Mouse (Mus musculus) intestine, embryonic 15.5 days (tissue): Measurements from ENCODE around the gene Hmbs. TPM values are rescaled to one million over a fixed set of nuclear protein-coding genes. Genes with fewer than 3 reads are reported as not detected.
A peak's percentile ranks its signal among the peaks of the same experiment; 100 is the strongest.
"Not testable (repeated sequence)": the region's sequence is repeated elsewhere in the genome, so short reads cannot be mapped to it uniquely, and the experiment has no call there.

ENCODE experiments used
- ATAC-seq: fragments of 200-750 bp; cut with Nextera tagmentation; 2 replicates; pipeline ENCODE4 v1.8.0; 2017; ENCODE audit warnings: moderate TSS enrichment, moderate library complexity
- H3K27ac ChIP-seq: fragments of 300-500 bp; sonication (generic); 2 replicates; pipeline ENCODE4 v1.5.1; 2015; ENCODE audit warnings: mild to moderate bottlenecking, inconsistent platforms
- H3K27me3 ChIP-seq: fragments of 300-500 bp; sonication (generic); replicated peaks from 2 replicates; pipeline ENCODE4 v1.6.1; 2015; ENCODE audit warnings: inconsistent platforms
- H3K36me3 ChIP-seq: fragments of 300-500 bp; sonication (generic); 2 replicates; pipeline ENCODE4 v1.6.1; 2015; ENCODE audit warnings: inconsistent platforms
- H3K4me1 ChIP-seq: fragments of 300-500 bp; sonication (generic); replicated peaks from 2 replicates; pipeline ENCODE4 v1.6.1; 2015; ENCODE audit warnings: inconsistent platforms
- H3K4me2 ChIP-seq: fragments of 300-500 bp; sonication (generic); replicated peaks from 2 replicates; pipeline ENCODE4 v1.6.1; 2015; ENCODE audit warnings: mild to moderate bottlenecking, inconsistent platforms
- H3K4me3 ChIP-seq: fragments of 300-500 bp; sonication (generic); replicated peaks from 2 replicates; pipeline ENCODE4 v1.5.1; 2015; ENCODE audit warnings: inconsistent platforms
- H3K9ac ChIP-seq: fragments of 300-500 bp; sonication (generic); 2 replicates; pipeline ENCODE4 v1.6.1; 2015; ENCODE audit warnings: inconsistent platforms
- H3K9me3 ChIP-seq: fragments of 300-500 bp; sonication (generic); 2 replicates; pipeline ENCODE4 v1.6.1; 2016; ENCODE audit warnings: inconsistent platforms
- WGBS: fragments of 180-500 bp; shearing (Covaris S2); methylation state at CpG from one replicate; pipeline ENCODE4 v1.1.7; 2015; 5-methylcytosine and 5-hydroxymethylcytosine counted together
- polyA plus RNA-seq: library from polyadenylated mRNA; unstranded; fragments of >200 nt; fragmentation: Nextera tagmentation; extraction: Ambion mirVana; gene quantifications from 2 replicates; pipeline ENCODE4 v1.2.1, GENCODE M21; 2015

The Hmbs gene
- 128 and 141 TPM in 2 replicates for polyA plus RNA-seq

DNA sequence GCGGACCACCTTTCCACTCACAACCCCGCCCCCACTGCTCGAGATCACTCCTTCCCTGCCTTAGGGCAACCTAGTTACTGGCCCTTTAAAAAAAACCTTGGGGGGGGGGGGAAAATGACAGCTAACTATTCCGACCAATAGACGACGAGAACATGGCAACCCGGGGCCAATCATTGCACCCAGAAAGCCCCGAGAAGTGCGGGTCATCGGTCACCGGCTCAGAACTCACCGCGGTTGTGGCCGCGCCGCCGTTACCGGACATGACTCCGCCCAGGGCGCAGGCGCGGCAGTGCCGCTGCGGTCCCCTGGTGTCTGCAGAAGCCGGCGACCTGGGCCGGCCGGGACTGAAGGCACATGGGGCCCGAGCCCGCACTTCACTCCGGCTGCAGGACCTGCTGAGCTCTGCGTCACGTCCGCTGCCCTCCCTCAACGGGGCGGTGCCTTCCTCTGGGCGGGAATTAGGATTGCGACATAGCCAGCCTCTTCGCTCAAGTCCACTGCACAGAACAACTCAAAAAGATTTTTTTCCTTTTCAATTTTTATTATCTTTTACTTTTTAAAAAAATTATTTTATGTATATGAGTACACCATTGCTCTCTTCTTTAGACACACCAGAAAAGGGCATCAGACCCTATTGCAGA, at the start of gene Hmbs:
TSS of gene Hmbs (minus strand) at position 448 of the 641 bp plus-strand sequence.
- peaks cover 30% of the 10 kb centered on the region for H3K36me3 ChIP-seq

DNA sequence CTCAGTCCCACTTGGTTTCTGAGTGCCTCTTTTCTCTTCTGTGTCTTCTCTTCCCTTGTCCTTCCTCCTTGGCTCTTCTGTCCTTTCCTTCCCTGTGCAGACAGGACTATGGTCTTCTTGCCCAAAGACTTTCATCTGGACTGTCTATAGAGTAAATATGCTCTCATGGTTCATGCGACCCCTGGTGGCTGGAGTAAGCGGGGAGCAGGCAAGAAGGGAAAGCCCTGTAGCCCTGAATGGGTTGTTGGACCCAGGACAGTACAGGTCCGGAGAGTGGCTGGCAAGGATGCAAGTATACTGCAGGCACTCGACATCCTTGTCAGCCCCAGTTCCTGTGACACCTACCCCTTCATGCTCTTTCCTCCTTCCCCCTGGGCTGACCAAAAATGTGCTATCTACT, 47.4 kb upstream of the Hmbs start:
- no peaks in the 10 kb centered on the region for H3K9me3 ChIP-seq
- peaks cover 37% of the 10 kb centered on the region for H3K36me3 ChIP-seq
- peak; percentile 63; the same call in 1 of the 2 replicates for ATAC-seq
- no peak overlapping the region for H3K4me2 ChIP-seq
- no peak overlapping the region for H3K27ac ChIP-seq
- 32% methylated on average over 4 of the region's 4 CpGs for WGBS
- H3K27me3 ChIP-seq = no peaks in the 10 kb centered on the region
- no peaks in the 10 kb centered on the region for H3K4me1 ChIP-seq
- no peak overlapping the region for H3K9ac ChIP-seq
- no peak overlapping the region for H3K4me3 ChIP-seq

More for the DNA sequence above, at the start of gene Hmbs:
- WGBS = under 1% methylated on average over 39 of the region's 39 CpGs
- Histone ChIP-seq H3K27ac (peak within 1 kb of the TSS; percentile 99), H3K9ac (peak within 1 kb of the TSS; percentile 92), H3K4me1 (peaks cover 13% of the 10 kb centered on the region), H3K4me3 (peak within 1 kb of the TSS; percentile 83), H3K9me3 (no peaks in the 10 kb centered on the region), H3K4me2 (peak within 1 kb of the TSS; percentile 72), H3K27me3 (no peaks in the 10 kb centered on the region)
- peak; percentile 97 for ATAC-seq

DNA sequence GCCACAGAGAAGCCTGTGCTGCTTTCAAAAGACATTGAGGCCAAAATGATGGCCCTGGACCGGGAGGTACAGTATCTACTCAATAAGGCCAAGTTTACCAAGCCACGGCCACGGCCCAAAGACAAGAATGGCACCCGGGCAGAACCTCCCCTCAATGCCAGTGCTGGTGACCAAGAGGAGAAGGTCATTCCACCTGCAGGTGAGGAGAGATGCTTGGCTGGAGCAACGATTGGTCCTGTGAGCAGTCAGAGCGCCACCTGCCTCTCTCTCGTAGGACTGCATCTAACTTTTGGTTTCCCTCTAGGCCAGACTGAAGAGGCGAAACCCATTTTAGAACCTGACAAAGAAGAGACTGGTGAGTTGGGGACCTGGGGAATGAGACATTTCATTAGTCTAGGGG, 45.2 kb upstream of the Hmbs start:
- Histone ChIP-seq H3K36me3 (peaks cover 46% of the 10 kb centered on the region), H3K4me2 (no peak overlapping the region), H3K27ac (no peak overlapping the region), H3K4me1 (no peaks in the 10 kb centered on the region), H3K4me3 (no peak overlapping the region), H3K9ac (no peak overlapping the region), H3K9me3 (no peaks in the 10 kb centered on the region), H3K27me3 (no peaks in the 10 kb centered on the region)
- no peak for ATAC-seq
- 59% methylated on average over 8 of the region's 8 CpGs for WGBS

DNA sequence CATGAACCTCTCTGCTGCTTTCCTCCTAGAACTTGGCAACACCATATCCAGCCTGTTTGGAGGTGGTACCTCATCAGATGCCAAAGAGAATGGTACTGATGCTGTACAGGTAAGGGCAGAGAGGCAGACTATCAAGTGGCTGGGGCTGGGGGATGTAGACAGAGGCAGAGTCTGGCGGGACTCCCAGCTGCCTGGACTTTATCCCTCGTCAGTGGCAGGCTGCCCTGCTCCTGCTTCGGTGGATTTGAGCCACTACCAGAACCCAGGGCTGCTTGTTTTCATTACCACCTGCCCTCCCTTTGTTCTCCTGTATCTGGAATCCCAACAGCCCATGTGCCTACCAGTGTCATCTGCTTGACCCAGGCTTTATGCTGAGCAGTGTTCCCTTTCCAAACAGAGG, 43.2 kb upstream of the Hmbs start:
- H3K27me3 ChIP-seq = no peaks in the 10 kb centered on the region
- H3K4me3 ChIP-seq = no peak overlapping the region
- no peaks in the 10 kb centered on the region for H3K9me3 ChIP-seq
- H3K4me1 ChIP-seq = no peaks in the 10 kb centered on the region
- 81% methylated on average over 3 of the region's 3 CpGs for WGBS
- no peak overlapping the region for H3K9ac ChIP-seq
- H3K27ac ChIP-seq = no peak overlapping the region
- peaks cover 63% of the 10 kb centered on the region for H3K36me3 ChIP-seq
- H3K4me2 ChIP-seq = no peak overlapping the region
- no peak for ATAC-seq

DNA sequence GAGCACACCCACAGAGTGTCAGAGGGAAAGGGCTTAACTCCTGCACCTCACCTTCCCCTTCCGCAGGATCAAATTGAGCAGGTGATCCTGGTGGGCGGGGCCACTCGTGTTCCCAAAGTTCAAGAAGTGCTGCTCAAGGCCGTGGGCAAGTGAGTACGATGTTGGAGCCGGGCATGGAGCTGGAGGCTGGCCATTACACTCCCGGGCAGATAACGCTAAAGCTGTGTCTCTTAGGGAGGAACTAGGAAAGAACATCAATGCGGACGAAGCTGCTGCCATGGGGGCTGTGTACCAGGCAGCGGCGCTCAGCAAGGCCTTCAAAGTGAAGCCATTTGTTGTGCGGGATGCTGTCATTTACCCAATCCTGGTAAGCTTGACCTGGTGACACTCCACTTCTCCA, 40.6 kb upstream of the Hmbs start:
- WGBS = 88% methylated on average over 13 of the region's 13 CpGs
- no peak overlapping the region for H3K27ac ChIP-seq
- no peak overlapping the region for H3K4me3 ChIP-seq
- no peaks in the 10 kb centered on the region for H3K27me3 ChIP-seq
- no peak for ATAC-seq
- peaks cover 14% of the 10 kb centered on the region for H3K4me1 ChIP-seq
- no peaks in the 10 kb centered on the region for H3K9me3 ChIP-seq
- peaks cover 55% of the 10 kb centered on the region for H3K36me3 ChIP-seq
- no peak overlapping the region for H3K4me2 ChIP-seq
- no peak overlapping the region for H3K9ac ChIP-seq

DNA sequence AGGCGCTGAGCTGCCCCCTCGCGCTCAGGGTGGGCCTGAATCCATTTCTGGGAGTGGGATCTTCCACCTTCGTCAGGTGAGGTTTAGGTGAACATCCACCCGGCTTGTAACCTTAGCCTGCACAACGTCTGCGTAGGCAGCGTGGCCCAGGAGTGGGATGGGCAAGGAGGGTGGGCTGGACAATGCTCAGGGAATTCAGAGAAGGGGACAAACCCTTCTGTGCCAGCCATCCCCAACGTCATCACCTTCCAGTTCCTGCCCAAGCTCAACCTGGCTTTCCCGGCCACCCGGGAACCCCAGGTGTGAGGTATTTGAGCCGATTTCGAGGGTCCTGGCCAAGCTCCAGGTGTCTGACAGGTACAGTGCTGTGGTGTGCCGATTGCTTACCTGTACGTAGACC, 35.8 kb upstream of the Hmbs start:
- 5% methylated on average over 15 of the region's 15 CpGs for WGBS

DNA sequence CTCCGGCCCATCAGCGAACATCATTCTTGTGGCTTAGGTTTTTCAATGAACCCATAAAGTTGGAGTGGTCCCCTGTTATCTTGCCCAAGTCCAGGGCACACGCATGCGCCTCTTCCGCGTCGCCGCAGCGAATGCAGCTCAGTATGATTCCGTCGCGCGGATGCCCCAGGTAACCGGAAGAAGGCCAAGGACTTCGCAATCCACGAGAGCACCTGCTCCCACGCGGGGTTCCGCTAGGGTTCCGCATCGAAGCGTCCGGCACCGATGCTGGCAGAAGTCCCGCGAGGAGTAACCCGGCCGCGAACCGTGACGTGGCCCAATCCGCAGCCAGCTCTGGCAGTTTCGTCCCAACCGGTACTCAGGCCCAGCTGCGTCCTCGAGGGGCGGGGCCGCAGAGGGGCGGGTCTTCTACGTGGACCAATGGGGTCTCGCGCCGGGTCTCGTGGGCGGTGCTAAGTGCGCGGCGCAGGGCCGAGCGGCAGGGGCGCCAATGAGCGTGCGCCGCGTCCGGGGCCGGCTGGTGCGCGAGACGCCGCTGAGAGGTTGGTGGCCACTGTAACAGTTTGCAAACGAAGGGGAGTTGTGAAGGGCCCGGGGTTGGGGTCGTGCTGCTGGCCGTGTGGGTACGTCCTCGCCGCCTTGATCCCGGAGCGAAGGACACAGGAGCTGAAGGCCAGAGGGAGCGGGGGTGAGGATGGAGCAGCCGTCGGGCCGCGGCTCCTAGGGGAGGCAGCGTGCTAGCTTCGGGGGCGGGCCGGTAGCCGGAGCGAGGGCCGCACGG, 35.2 kb upstream of the Hmbs start, which contains the start of gene Hyou1:
TSS of gene Hyou1 (plus strand) at position 437 of the 781 bp plus-strand sequence.
- no peaks in the 10 kb centered on the region for H3K27me3 ChIP-seq
- peaks cover 14% of the 10 kb centered on the region for H3K4me1 ChIP-seq
- H3K4me3 ChIP-seq = peak within 1 kb of the TSS; percentile 75
- H3K4me2 ChIP-seq = peak within 1 kb of the TSS; percentile 87
- H3K9me3 ChIP-seq = no peaks in the 10 kb centered on the region
- under 1% methylated on average over 83 of the region's 83 CpGs for WGBS
- peaks cover 18% of the 10 kb centered on the region for H3K36me3 ChIP-seq
- peak within 1 kb of the TSS; percentile 83 for H3K9ac ChIP-seq
- H3K27ac ChIP-seq = peak within 1 kb of the TSS; percentile 88
- peak; percentile 99 for ATAC-seq

More for the DNA sequence above, 35.8 kb upstream of the Hmbs start:
- H3K27ac ChIP-seq = peak overlapping the region; percentile 86
- peak overlapping the region; percentile 75 for H3K4me3 ChIP-seq
- no peaks in the 10 kb centered on the region for H3K27me3 ChIP-seq
- peaks cover 24% of the 10 kb centered on the region for H3K36me3 ChIP-seq
- H3K9ac ChIP-seq = peak overlapping the region; percentile 83
- H3K4me2 ChIP-seq = peak overlapping the region; percentile 87
- no peaks in the 10 kb centered on the region for H3K9me3 ChIP-seq
- peaks cover 14% of the 10 kb centered on the region for H3K4me1 ChIP-seq
- ATAC-seq = peak; percentile 26

DNA sequence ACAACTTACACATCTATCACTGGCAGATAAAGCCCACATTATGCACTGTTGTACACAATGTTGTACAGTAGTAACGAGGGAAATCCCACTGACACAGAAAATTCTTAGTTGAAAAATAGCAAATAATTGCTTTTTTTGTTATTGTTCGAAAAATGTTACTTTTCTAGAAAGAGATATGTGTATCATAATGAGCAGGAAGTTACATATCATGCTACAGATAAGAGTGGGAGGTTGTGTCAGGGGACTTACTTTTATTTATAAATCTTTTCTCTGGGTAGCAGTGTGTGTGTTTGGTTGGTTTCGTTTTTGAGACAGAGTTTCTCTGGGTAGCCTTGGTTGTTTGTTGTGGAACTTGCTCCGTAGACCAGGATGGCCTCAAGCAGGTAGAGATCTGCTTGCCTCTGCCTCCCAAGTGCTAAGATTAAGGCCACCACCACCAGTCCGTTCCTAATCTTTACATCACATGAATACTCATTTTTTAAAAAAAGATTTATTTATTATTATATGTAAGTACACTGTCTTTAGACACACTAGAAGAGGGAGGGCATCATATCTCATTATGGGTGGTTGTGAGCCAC, 34.2 kb upstream of the Hmbs start:
- H3K36me3 ChIP-seq = peaks cover 12% of the 10 kb centered on the region
- 80% methylated on average over 5 of the region's 5 CpGs for WGBS
- no peaks in the 10 kb centered on the region for H3K27me3 ChIP-seq
- peak overlapping the region; percentile 88; the same call in 1 of the 2 replicates for H3K27ac ChIP-seq
- H3K9me3 ChIP-seq = no peaks in the 10 kb centered on the region
- H3K4me2 ChIP-seq = peak overlapping the region; percentile 87
- H3K9ac ChIP-seq = peak overlapping the region; percentile 69
- H3K4me1 ChIP-seq = peaks cover 14% of the 10 kb centered on the region
- no peak for ATAC-seq
- H3K4me3 ChIP-seq = peak overlapping the region; percentile 75

DNA sequence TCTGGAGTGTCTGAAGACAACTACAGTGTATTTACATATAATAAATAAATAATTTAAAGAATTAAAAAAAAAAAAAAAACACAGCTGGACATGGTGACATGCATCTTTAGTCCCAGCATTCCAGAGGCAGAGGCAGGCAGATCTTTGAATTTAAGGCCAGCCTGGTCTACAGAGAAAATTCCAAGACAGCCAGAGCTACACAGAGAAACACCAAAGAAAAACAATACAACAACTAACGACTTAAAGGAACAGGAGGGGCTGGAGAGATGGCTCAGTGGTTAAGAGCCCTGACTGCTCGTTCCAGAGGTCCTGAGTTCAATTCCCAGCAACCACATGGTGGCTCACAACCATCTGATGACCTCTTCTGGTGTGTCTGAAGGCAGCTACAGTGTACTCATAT, 33.3 kb upstream of the Hmbs start:
- not testable (repeated sequence) for H3K36me3 ChIP-seq, H3K4me2 ChIP-seq, H3K4me3 ChIP-seq, ATAC-seq, H3K9ac ChIP-seq, H3K27ac ChIP-seq, H3K27me3 ChIP-seq, H3K9me3 ChIP-seq
- peaks cover 14% of the 10 kb centered on the region for H3K4me1 ChIP-seq
- WGBS = 81% methylated on average over 2 of the region's 2 CpGs

DNA sequence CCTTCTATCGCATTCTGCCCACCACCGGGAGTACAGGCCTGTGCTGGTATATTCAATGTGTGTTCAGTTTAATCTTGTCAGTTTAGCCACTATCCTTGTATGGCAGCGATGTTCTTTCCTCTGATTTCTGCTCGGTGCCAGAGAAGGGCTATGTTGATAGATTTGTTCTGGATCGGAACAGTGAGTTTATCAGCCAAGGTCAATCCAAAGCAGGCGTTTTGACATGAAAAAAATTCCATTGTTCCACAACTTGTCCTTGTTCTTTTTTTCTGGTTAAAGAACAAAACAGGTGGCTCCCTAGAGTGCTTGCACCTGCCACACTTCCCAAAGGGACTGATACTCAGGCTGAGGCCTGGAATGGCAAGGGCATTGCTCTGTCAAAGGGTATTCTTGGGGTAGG, 32.1 kb upstream of the Hmbs start:
- no peak for ATAC-seq
- H3K27ac ChIP-seq = no peak overlapping the region
- 90% methylated on average over 6 of the region's 6 CpGs for WGBS
- no peaks in the 10 kb centered on the region for H3K27me3 ChIP-seq
- no peak overlapping the region for H3K4me2 ChIP-seq
- no peak overlapping the region for H3K9ac ChIP-seq
- H3K9me3 ChIP-seq = no peaks in the 10 kb centered on the region
- H3K36me3 ChIP-seq = no peaks in the 10 kb centered on the region
- H3K4me3 ChIP-seq = no peak overlapping the region
- H3K4me1 ChIP-seq = peaks cover 13% of the 10 kb centered on the region

DNA sequence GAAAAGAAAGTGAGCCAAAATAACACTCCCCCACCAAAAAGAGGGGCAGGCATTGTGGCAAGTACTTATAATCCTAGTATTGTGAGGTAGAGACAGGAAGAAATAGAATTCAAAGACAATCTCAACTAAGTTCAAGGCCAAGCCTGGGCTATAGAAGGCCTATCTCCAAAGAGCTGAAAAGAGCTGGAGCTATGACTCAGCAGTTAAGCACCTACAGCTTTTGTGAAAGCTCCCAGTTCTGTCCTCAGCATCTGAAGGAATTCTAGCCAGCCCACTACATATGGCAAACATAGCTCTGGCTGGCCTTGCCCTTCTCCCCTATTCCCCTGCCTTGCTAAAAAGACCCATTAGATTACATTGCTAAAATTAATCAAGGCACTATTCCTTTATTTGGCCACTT, 29.4 kb upstream of the Hmbs start:
- Histone ChIP-seq H3K27me3 (no peaks in the 10 kb centered on the region), H3K4me2 (no peak overlapping the region), H3K27ac (no peak overlapping the region), H3K4me3 (no peak overlapping the region), H3K36me3 (no peaks in the 10 kb centered on the region), H3K9ac (no peak overlapping the region), H3K9me3 (no peaks in the 10 kb centered on the region), H3K4me1 (no peaks in the 10 kb centered on the region)
- no peak for ATAC-seq

DNA sequence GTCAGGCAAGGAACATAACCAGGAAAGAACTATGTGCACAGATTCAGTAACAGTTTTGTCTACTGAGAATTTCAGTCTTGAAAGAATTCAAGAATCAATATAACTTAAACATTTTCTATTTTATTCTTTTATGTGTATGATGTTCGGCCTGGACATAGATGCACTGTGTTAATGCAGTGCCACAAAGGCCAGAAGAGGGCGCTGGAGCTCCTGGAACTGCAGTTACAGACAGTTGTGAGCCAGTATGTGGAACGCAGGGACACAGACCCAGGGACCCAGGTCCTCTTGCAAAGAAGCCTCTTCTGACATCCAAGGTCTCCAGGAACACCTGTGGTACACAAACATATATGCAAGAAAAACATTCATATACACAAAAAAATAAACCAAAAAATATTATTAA, 20.5 kb upstream of the Hmbs start:
- no peak for ATAC-seq

More for the DNA sequence above, 20.5 kb upstream of the Hmbs start:
- no peaks in the 10 kb centered on the region for H3K27me3 ChIP-seq
- H3K27ac ChIP-seq = no peak overlapping the region
- H3K4me1 ChIP-seq = peaks cover 8% of the 10 kb centered on the region
- H3K9ac ChIP-seq = no peak overlapping the region
- no peak overlapping the region for H3K4me3 ChIP-seq
- no peaks in the 10 kb centered on the region for H3K9me3 ChIP-seq
- H3K4me2 ChIP-seq = no peak overlapping the region
- H3K36me3 ChIP-seq = no peaks in the 10 kb centered on the region
- 68% methylated on average over 3 of the region's 3 CpGs for WGBS
